Mouse (Mus musculus): Measurements from ENCODE around the gene Pvalb.

DNA sequence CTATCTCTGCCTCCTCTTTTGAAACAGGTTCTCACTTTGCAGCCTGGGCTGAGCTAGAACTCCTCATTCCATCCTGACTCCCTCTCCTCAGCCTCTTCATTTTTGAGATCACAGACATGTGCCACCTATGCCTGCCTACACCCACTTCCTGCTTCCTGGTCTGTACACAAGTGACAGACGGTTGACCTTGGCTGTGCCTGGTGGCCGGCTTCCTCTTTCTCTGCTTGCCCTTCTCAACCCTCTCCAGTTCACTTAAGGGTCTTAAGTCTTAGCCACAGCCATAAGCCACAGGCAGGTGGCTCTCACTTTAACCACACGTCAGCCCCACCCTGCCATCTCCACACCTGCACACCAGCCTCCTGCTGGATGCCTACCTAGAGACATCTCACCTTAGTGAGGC is 42.2 kb upstream of the Pvalb start:
- TF ChIP-seq CTCF (IDR thresholded peaks at IDR 0.05; ENCODE audit: extremely low read depth, insufficient read length, insufficient replicate concordance, low read depth, low read length) (no peak), POLR2A (IDR thresholded peaks at IDR 0.05; ENCODE audit: low read depth, low read length) (no peak)
